Mouse (Mus musculus) kidney, postnatal 0 days (tissue): Measurements from ENCODE around the gene Tmem100. TPM values are rescaled to one million over a fixed set of nuclear protein-coding genes. Genes with fewer than 3 reads are reported as not detected.

Experiments
- ATAC-seq: fragments of 200-750 bp; cut with Nextera tagmentation; replicated peaks from 2 replicates; pipeline ENCODE4 v1.8.0; 2017; ENCODE audit warnings: low read depth, moderate number of reproducible peaks, moderate TSS enrichment, moderate library complexity; ENCODE audit not compliant: low FRiP score
- DNase-seq: peaks from one replicate; pipeline ENCODE4 v3.0.0-alpha.2; 2016; ENCODE audit warnings: low spot score
- H3K27ac ChIP-seq: fragments of 300-500 bp; sonication (generic); 2 replicates; pipeline ENCODE4 v1.5.1; 2014; ENCODE audit warnings: mild to moderate bottlenecking
- H3K27me3 ChIP-seq: fragments of 300-500 bp; sonication (generic); 2 replicates; pipeline ENCODE4 v1.6.1; 2014; ENCODE audit warnings: low read length, mixed read lengths; ENCODE audit not compliant: insufficient read depth
- H3K36me3 ChIP-seq: fragments of 300-500 bp; sonication (generic); 2 replicates; pipeline ENCODE4 v1.6.1; 2014; ENCODE audit warnings: low read length, mixed read lengths; ENCODE audit not compliant: insufficient read depth
- H3K4me1 ChIP-seq: fragments of 300-500 bp; sonication (generic); replicated peaks from 2 replicates; pipeline ENCODE4 v1.6.1; 2014; ENCODE audit warnings: antibody characterized with exemption, low read length, mixed read lengths; ENCODE audit not compliant: insufficient read depth
- H3K4me2 ChIP-seq: fragments of 300-500 bp; sonication (generic); 2 replicates; pipeline ENCODE4 v1.6.1; 2014; ENCODE audit warnings: mild to moderate bottlenecking, low read length, moderate library complexity, mixed read lengths
- H3K4me3 ChIP-seq: fragments of 300-500 bp; sonication (generic); replicated peaks from 2 replicates; pipeline ENCODE4 v1.5.1; 2014; ENCODE audit warnings: low read depth, low read length
- H3K9ac ChIP-seq: fragments of 300-500 bp; sonication (generic); 2 replicates; pipeline ENCODE4 v1.6.1; 2014; ENCODE audit warnings: low read depth, low read length
- H3K9me3 ChIP-seq: fragments of 300-500 bp; sonication (generic); replicated peaks from 2 replicates; pipeline ENCODE4 v1.6.1; 2016; ENCODE audit warnings: low read length, inconsistent platforms, mixed read lengths
- CTCF ChIP-seq: IDR thresholded peaks from 2 replicates; pipeline ENCODE4 v1.5.1; 2016; ENCODE audit warnings: antibody characterized with exemption, low read depth, mild to moderate bottlenecking, moderate library complexity
- WGBS: fragments of 180-500 bp; shearing (Covaris S2); extraction: QIAGEN DNeasy Blood & Tissue Kit; methylation state at CpG from one replicate; pipeline ENCODE4 v1.1.7; 2014; 5-methylcytosine and 5-hydroxymethylcytosine counted together
- polyA plus RNA-seq: library from polyadenylated mRNA; unstranded; fragments of >200 nt; fragmentation: Nextera tagmentation; extraction: Ambion mirVana; gene quantifications from 2 replicates; pipeline ENCODE4 v1.2.1, GENCODE M21; 2015

Tmem100 gene
- polyA plus RNA-seq, 1 experiment from 2014 or later, result 37.3 TPM

DNA sequence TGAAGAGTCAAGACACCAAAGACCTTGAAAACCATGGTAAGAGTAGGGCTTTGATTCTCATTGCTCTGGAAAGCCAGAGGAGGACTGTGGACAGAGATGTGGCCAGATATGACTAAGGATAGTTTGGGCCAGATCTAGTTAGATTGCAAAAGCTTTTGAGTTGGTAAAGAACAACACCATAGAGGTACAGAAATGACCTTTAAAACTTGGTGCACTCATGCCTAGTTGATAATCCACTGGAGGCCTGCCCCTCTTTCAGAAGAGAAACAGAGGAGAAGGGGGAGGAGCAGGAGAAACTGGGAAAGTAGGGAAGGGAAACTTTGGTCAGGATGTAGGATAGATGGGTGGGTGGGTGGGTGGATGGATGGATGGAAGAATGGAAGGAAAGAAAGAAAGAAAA, 38.5 kb upstream of the Tmem100 start:
- H3K9ac ChIP-seq, result no peak overlapping the region
- no peak overlapping the region for H3K4me2 ChIP-seq
- no peak overlapping the region for H3K27ac ChIP-seq
- H3K4me1 ChIP-seq, result no peaks in the 10 kb centered on the region
- TF ChIP-seq CTCF, result no peak
- ATAC-seq (no peak), DNase-seq (no peak)
- no peaks in the 10 kb centered on the region for H3K27me3 ChIP-seq
- no peaks in the 10 kb centered on the region for H3K9me3 ChIP-seq
- H3K4me3 ChIP-seq, result no peak overlapping the region
- H3K36me3 ChIP-seq, result no peaks in the 10 kb centered on the region

DNA sequence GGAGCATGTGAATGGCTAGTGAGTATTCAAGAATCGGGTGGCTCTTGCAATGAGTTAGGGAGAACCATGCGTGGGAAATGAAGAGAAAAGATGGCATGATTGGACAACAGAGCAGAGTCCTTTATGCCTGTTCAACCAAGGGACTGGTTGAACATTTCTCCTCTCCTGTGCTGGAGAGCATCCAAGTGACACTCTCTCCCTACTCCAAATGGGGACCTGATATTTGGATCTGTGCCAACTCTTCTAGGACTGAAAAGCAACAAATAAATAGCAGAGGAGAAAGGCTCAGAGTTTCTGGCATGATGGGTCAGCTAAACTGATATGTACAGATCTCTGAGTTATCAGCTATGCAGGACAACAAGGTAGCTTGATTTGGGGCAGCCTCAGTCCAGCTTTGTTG, 35.4 kb upstream of the Tmem100 start:
- Histone ChIP-seq H3K4me3 (no peak overlapping the region), H3K27ac (no peak overlapping the region), H3K4me1 (no peaks in the 10 kb centered on the region), H3K36me3 (no peaks in the 10 kb centered on the region), H3K27me3 (no peaks in the 10 kb centered on the region), H3K4me2 (no peak overlapping the region), H3K9me3 (no peaks in the 10 kb centered on the region), H3K9ac (no peak overlapping the region)
- no peak for TF ChIP-seq CTCF
- WGBS, result 89% methylated on average over 2 of the region's 2 CpGs
- ATAC-seq (no peak), DNase-seq (no peak)

DNA sequence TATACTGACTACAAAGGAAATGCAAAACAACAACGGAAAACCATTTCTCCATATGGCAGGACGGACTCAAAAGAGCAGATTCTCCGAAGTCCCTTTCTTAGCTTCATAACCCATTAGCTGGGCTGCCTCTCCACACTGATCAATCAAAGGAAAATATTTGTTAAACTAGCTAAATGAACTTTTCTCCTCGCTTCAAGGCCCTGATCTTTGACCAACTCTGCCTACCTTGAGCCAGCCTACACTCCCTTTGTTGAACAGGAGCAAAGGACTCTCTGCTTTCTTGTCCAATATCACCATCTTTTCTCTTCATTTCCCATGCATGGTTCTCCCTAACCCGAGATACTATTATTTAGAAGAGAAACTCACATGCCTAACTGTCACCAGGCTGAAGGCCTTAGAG, 34.6 kb upstream of the Tmem100 start:
- ATAC-seq (no peak), DNase-seq (no peak)
- TF ChIP-seq CTCF, result no peak
- Histone ChIP-seq H3K36me3 (no peaks in the 10 kb centered on the region), H3K4me1 (no peaks in the 10 kb centered on the region), H3K4me3 (no peak overlapping the region), H3K9me3 (no peaks in the 10 kb centered on the region), H3K27ac (no peak overlapping the region), H3K9ac (no peak overlapping the region), H3K4me2 (no peak overlapping the region), H3K27me3 (no peaks in the 10 kb centered on the region)
- WGBS, result 90% methylated on average over 5 of the region's 5 CpGs

DNA sequence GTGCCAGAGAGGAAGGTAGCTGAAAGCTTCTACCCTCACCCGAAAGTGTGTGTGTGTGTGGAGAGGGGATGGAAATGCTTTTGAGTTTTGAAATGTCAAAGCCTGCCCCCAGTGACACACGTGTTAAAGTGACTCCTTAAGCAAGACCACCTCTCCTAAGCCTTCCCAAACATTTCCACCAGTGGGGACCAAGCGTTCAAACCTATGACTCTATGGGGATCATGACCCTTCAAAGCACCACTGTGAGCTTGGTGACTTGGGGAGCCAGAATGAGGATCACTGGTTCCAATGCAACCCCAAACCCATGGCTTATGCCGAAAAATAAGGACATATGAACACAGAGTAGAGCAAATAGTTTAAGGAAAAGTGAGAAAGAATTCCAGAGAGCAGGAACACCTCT, 33.7 kb upstream of the Tmem100 start:
- DNase-seq, result no peak
- Histone ChIP-seq H3K4me1 (no peaks in the 10 kb centered on the region), H3K27me3 (no peaks in the 10 kb centered on the region), H3K36me3 (no peaks in the 10 kb centered on the region), H3K4me3 (no peak overlapping the region), H3K9me3 (no peaks in the 10 kb centered on the region), H3K4me2 (no peak overlapping the region), H3K9ac (no peak overlapping the region), H3K27ac (no peak overlapping the region)
- 93% methylated on average over 4 of the region's 4 CpGs for WGBS
- ATAC-seq, result no peak
- no peak for TF ChIP-seq CTCF

DNA sequence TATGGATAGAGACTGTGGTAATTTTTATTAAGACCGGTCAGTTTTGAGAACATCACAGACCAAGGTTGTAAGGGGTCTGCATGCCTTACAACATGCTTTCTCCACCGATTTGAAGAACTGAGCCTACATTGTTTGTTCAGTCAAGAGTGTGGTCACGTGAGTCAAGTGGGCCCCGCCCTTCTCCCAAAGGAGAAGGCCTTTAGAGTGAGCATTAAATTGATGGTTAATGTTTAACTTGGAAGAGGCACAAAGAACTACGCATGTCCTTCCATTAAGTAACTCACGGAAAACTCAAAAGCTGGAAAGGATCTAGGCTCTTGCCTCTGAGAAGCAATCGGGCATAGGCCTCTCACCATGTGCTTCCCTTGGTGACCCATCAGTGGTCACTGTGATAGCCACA, 33.3 kb upstream of the Tmem100 start:
- Histone ChIP-seq H3K4me3 (no peak overlapping the region), H3K36me3 (no peaks in the 10 kb centered on the region), H3K4me2 (no peak overlapping the region), H3K9ac (no peak overlapping the region), H3K27me3 (no peaks in the 10 kb centered on the region), H3K4me1 (no peaks in the 10 kb centered on the region), H3K9me3 (no peaks in the 10 kb centered on the region), H3K27ac (no peak overlapping the region)
- DNase-seq (peak; percentile 14), ATAC-seq (peak; percentile 57)
- WGBS, result 68% methylated on average over 7 of the region's 7 CpGs
- TF ChIP-seq CTCF, result no peak

DNA sequence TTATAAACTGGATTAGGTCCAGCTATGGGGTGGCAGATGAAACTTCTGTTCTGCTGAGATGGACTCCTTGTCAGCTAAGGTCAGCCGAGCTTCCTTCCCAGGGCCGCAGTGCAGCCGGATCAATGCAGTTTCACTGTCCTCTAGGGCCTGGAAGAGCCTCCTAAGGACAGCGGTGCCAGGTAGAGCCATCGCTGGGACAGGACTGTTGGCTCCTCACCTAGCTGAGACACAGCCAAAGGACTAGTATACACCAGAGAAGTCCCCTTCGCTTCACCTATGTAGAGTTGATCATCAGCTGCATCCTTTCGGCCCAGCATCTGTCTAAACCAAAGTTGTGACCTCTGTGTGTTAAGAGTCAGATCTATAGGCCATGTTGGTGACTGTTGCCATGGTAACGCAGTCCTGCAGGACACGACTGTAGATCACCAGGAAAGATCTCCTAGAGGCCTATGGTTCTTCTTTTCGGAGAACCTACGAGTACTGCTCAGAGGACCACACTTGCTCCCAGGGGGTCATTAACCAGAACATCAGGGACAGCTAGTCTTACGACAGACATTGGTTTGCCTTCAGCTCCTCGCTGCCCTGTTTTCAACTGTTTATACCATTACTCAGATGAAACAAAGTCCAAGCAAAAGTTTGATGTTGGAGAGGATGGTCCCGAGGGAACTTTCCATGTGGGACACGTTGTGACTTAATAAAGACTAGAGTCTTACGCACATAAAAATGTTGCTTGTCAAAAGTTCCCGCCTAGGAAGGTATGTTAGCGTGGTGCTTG, 31.0 kb upstream of the Tmem100 start:
- Histone ChIP-seq H3K4me3 (no peak overlapping the region), H3K27ac (no peak overlapping the region), H3K27me3 (no peaks in the 10 kb centered on the region), H3K4me1 (no peaks in the 10 kb centered on the region), H3K4me2 (no peak overlapping the region), H3K36me3 (no peaks in the 10 kb centered on the region), H3K9ac (no peak overlapping the region), H3K9me3 (no peaks in the 10 kb centered on the region)
- 91% methylated on average over 18 of the region's 18 CpGs for WGBS
- ATAC-seq (no peak), DNase-seq (no peak)
- no peak for TF ChIP-seq CTCF

DNA sequence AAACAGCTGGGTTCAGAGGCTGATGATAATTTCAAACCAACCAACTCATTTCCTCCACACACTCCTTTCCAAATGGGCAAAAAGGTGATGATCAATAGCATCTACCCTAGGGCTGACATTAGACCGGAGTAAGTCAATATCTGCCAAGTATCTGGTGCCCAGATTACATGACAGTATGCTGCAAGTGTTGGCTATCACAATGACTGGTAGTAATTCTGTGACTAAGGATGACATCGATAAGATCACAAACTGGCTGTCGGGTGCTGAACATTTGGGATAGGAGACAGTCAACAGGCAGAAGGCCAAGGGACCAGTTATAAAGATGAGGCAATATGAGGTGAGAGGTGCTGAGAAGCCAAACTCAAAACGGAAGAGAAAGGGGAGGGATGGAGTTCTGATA, 29.5 kb upstream of the Tmem100 start:
- no peak for TF ChIP-seq CTCF
- Histone ChIP-seq H3K27me3 (no peaks in the 10 kb centered on the region), H3K36me3 (no peaks in the 10 kb centered on the region), H3K4me3 (no peak overlapping the region), H3K27ac (no peak overlapping the region), H3K9ac (no peak overlapping the region), H3K9me3 (no peaks in the 10 kb centered on the region), H3K4me1 (no peaks in the 10 kb centered on the region), H3K4me2 (no peak overlapping the region)
- ATAC-seq, result no peak
- no peak for DNase-seq
- 87% methylated on average over 4 of the region's 4 CpGs for WGBS
